Mouse (Mus musculus): ENCODE measurements around the gene St3gal3. TPM values are rescaled to one million over a fixed set of nuclear protein-coding genes. Genes with fewer than 3 reads are reported as not detected.

Gene St3gal3
- polyA plus RNA-seq (2014; fragmentation: Nextera tagmentation; extraction: Ambion mirVana): 4.8 and 5.6 TPM in 2 replicates

- under 1% methylated on average over 55 of the region's 84 CpGs for WGBS
- ATAC-seq (replicated peaks; ENCODE audit: insufficient number of reproducible peaks, low FRiP score, low TSS enrichment, low read depth): peak; percentile 99
Observed at GRCm38 (mm10) chr4:118134485-118135365, at the start of gene St3gal3. Gene St3gal3 (minus strand): TSS chr4:118134914.

GRCm38 (mm10) chr4:118180301-118181080 is 45.8 kb upstream of the St3gal3 start:
- Histone ChIP-seq H3K4me2 (ENCODE audit: low read depth, low read length) (peak overlapping the region; percentile 66), H3K9ac (replicated peaks; ENCODE audit: low read length) (peak overlapping the region; percentile 75), H3K9me3 (replicated peaks; ENCODE audit: control insufficient read depth, low read length) (no peaks in the 10 kb centered on the region), H3K36me3 (replicated peaks; ENCODE audit: control insufficient read depth, insufficient read depth, low read depth, low read length) (peaks cover 15% of the 10 kb centered on the region), H3K27ac (replicated peaks; ENCODE audit: low read depth, low read length) (peak overlapping the region; percentile 90), H3K4me3 (ENCODE audit: low read depth, low read length) (peak overlapping the region; percentile 76), H3K27me3 (ENCODE audit: control insufficient read depth, insufficient read depth, low read length) (no peaks in the 10 kb centered on the region), H3K4me1 (ENCODE audit: control insufficient read depth, insufficient read depth, low read length) (peaks cover 3% of the 10 kb centered on the region; the same call in 1 of the 2 replicates)
- 16% methylated on average over 17 of the region's 17 CpGs for WGBS
- no peak for ATAC-seq (replicated peaks; ENCODE audit: insufficient number of reproducible peaks, low FRiP score, low TSS enrichment, low read depth)
- no peak for DNase-seq (ENCODE audit: low spot score)

More at GRCm38 (mm10) chr4:118134485-118135365, at the start of gene St3gal3:
- Histone ChIP-seq H3K27ac (replicated peaks; ENCODE audit: low read depth, low read length) (peak within 1 kb of the TSS; percentile 59), H3K4me2 (ENCODE audit: low read depth, low read length) (peak within 1 kb of the TSS; percentile 78), H3K4me3 (ENCODE audit: low read depth, low read length) (peak within 1 kb of the TSS; percentile 97), H3K36me3 (replicated peaks; ENCODE audit: control insufficient read depth, insufficient read depth, low read depth, low read length) (no peaks in the 10 kb centered on the region; the same call in 1 of the 2 replicates), H3K9ac (replicated peaks; ENCODE audit: low read length) (peak within 1 kb of the TSS; percentile 87), H3K4me1 (ENCODE audit: control insufficient read depth, insufficient read depth, low read length) (no peaks in the 10 kb centered on the region), H3K27me3 (ENCODE audit: control insufficient read depth, insufficient read depth, low read length) (no peaks in the 10 kb centered on the region), H3K9me3 (replicated peaks; ENCODE audit: control insufficient read depth, low read length) (no peaks in the 10 kb centered on the region)
- DNase-seq (ENCODE audit: low spot score): peak; percentile 98

DNA sequence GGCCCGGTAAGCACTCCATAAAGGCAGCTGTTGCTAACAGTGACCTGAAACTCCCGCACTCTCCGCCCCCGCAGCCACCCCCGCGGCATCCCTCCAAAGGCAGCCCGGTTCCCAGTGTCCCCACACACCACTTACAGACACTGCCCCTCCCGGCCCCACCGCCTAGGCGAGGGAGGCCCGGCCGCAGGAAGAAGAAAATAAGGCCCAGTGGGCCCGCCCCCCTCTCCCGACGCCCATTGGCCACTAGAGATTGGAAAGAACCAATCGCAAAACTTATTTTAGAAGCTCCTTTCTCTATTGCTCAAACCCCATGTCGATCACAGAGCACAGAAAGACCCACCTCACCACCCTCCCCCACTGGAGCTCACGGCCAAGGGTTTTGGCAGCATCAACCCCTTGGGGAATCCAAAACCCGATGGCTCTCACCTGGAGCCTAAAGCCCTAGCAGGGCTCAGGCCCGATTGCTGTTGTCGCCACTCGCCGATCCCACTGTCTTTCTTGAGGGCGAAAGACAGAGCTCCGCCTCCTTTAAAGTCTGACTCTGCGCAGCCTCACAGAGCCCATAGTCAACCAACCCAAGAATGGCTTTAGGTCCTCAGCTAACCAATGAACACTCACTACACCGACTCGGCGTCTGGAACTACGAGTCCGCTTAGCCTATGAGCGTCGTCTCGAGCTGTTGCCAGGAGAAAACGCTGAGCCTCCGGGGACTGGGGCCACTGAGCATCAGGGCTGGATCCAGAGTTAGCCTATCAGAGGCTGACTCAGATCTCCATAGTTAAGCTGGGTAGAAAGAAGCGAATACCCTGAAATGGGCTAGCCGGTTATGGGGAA is 45.0 kb upstream of the St3gal3 start, which contains the start of gene Kdm4a:
Gene Kdm4a, minus strand, starts transcription at position 577 of the 834 bp plus-strand sequence.
- Histone ChIP-seq H3K4me3 (ENCODE audit: low read depth, low read length) (peak within 1 kb of the TSS; percentile 76), H3K27me3 (ENCODE audit: control insufficient read depth, insufficient read depth, low read length) (no peaks in the 10 kb centered on the region), H3K4me1 (ENCODE audit: control insufficient read depth, insufficient read depth, low read length) (peaks cover 3% of the 10 kb centered on the region; the same call in 1 of the 2 replicates), H3K4me2 (ENCODE audit: low read depth, low read length) (peak within 1 kb of the TSS; percentile 66), H3K27ac (replicated peaks; ENCODE audit: low read depth, low read length) (peak within 1 kb of the TSS; percentile 90), H3K9ac (replicated peaks; ENCODE audit: low read length) (peak within 1 kb of the TSS; percentile 75), H3K9me3 (replicated peaks; ENCODE audit: control insufficient read depth, low read length) (no peaks in the 10 kb centered on the region), H3K36me3 (replicated peaks; ENCODE audit: control insufficient read depth, insufficient read depth, low read depth, low read length) (peaks cover 23% of the 10 kb centered on the region)
- ATAC-seq (replicated peaks; ENCODE audit: insufficient number of reproducible peaks, low FRiP score, low TSS enrichment, low read depth): peak; percentile 99
- DNase-seq (ENCODE audit: low spot score): peak; percentile 99
- WGBS: under 1% methylated on average over 37 of the region's 38 CpGs

- 2% methylated on average over 12 of the region's 12 CpGs for WGBS
- H3K4me1 ChIP-seq (ENCODE audit: control insufficient read depth, insufficient read depth, low read length): peaks cover 3% of the 10 kb centered on the region; the same call in 1 of the 2 replicates
Observed at GRCm38 (mm10) chr4:118178952-118179466, 44.3 kb upstream of the St3gal3 start.

DNA sequence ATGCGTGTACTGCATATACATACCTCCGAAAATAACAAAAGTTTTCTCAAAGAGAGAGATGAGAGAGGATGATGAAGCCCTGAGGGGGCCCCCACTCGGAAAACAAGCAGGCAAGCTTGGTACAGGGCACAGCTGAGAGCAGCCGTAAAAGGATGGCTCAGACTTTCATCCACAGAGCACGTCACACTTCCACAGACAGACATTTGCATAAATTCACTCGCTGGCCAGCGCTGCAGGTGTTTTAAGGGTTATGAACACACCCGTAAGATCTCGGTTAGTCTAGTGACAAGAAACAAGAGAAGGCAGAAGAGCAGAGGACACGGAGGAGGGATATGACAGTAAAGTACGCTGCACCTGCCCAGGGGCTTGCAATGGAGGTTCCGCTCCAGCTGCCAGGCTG is 37.7 kb upstream of the St3gal3 start:
- Histone ChIP-seq H3K27ac (replicated peaks; ENCODE audit: low read depth, low read length) (no peak overlapping the region), H3K4me1 (ENCODE audit: control insufficient read depth, insufficient read depth, low read length) (no peaks in the 10 kb centered on the region), H3K4me2 (ENCODE audit: low read depth, low read length) (no peak overlapping the region), H3K27me3 (ENCODE audit: control insufficient read depth, insufficient read depth, low read length) (no peaks in the 10 kb centered on the region), H3K36me3 (replicated peaks; ENCODE audit: control insufficient read depth, insufficient read depth, low read depth, low read length) (peaks cover 42% of the 10 kb centered on the region), H3K4me3 (ENCODE audit: low read depth, low read length) (no peak overlapping the region), H3K9ac (replicated peaks; ENCODE audit: low read length) (no peak overlapping the region), H3K9me3 (replicated peaks; ENCODE audit: control insufficient read depth, low read length) (no peaks in the 10 kb centered on the region)
- WGBS: 93% methylated on average over 12 of the region's 12 CpGs
- DNase-seq (ENCODE audit: low spot score): no peak
- no peak for ATAC-seq (replicated peaks; ENCODE audit: insufficient number of reproducible peaks, low FRiP score, low TSS enrichment, low read depth)

More at GRCm38 (mm10) chr4:118178952-118179466, 44.3 kb upstream of the St3gal3 start:
- H3K9me3 ChIP-seq (replicated peaks; ENCODE audit: control insufficient read depth, low read length): no peaks in the 10 kb centered on the region
- H3K4me3 ChIP-seq (ENCODE audit: low read depth, low read length): peak overlapping the region; percentile 76
- peak overlapping the region; percentile 90; the same call in 1 of the 2 replicates for H3K27ac ChIP-seq (replicated peaks; ENCODE audit: low read depth, low read length)
- no peaks in the 10 kb centered on the region for H3K27me3 ChIP-seq (ENCODE audit: control insufficient read depth, insufficient read depth, low read length)
- no peak for ATAC-seq (replicated peaks; ENCODE audit: insufficient number of reproducible peaks, low FRiP score, low TSS enrichment, low read depth)
- DNase-seq (ENCODE audit: low spot score): no peak
- H3K4me2 ChIP-seq (ENCODE audit: low read depth, low read length): peak overlapping the region; percentile 40
- peaks cover 24% of the 10 kb centered on the region for H3K36me3 ChIP-seq (replicated peaks; ENCODE audit: control insufficient read depth, insufficient read depth, low read depth, low read length)
- H3K9ac ChIP-seq (replicated peaks; ENCODE audit: low read length): peak overlapping the region; percentile 75

DNA sequence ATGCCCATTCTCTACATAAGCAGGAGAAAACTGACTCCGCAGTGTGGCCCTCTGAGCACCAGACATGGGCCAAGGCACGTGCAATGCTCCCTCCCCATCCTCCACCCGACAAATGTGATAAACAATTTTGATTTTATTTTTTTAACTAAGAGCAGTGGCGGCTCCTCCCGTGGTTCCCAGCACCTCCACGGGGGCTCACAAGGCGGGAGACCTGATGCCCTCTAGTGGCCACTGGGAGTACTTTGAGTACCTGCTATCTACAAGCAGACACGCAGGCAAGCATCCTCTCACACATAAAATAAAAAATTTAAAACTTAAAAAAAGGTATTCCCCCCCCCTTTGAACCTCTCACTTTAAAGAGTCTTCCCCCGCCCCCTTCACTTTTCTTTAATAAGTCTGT is 36.3 kb upstream of the St3gal3 start:
- 82% methylated on average over 9 of the region's 9 CpGs for WGBS
- ATAC-seq (replicated peaks; ENCODE audit: insufficient number of reproducible peaks, low FRiP score, low TSS enrichment, low read depth): no peak
- peak; percentile 48 for DNase-seq (ENCODE audit: low spot score)

DNA sequence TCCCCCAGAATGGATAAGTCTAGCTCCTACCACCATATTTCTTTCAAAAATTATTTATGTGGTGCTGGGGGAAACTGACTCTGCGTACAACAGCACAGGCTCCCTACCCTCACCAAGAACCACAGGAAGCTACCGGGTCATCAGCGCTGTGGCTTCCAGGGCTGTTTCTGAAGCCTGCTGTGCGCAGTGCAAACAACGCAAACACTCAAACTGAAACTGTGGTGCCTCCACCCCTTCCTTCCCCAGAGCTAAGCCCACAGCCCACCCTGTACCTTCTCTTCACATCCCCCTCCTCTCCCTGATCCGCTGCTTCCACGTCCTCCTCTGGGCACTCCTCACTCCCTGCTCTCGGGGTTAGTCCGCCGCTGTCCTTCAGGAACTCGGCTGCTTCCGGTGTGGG is 27.4 kb upstream of the St3gal3 start:
- no peak overlapping the region for H3K9ac ChIP-seq (replicated peaks; ENCODE audit: low read length)
- no peaks in the 10 kb centered on the region for H3K9me3 ChIP-seq (replicated peaks; ENCODE audit: control insufficient read depth, low read length)
- no peaks in the 10 kb centered on the region for H3K4me1 ChIP-seq (ENCODE audit: control insufficient read depth, insufficient read depth, low read length)
- H3K36me3 ChIP-seq (replicated peaks; ENCODE audit: control insufficient read depth, insufficient read depth, low read depth, low read length): peaks cover 55% of the 10 kb centered on the region
- no peak overlapping the region for H3K4me3 ChIP-seq (ENCODE audit: low read depth, low read length)
- no peaks in the 10 kb centered on the region for H3K27me3 ChIP-seq (ENCODE audit: control insufficient read depth, insufficient read depth, low read length)
- 91% methylated on average over 12 of the region's 12 CpGs for WGBS
- no peak for ATAC-seq (replicated peaks; ENCODE audit: insufficient number of reproducible peaks, low FRiP score, low TSS enrichment, low read depth)
- DNase-seq (ENCODE audit: low spot score): no peak
- no peak overlapping the region for H3K27ac ChIP-seq (replicated peaks; ENCODE audit: low read depth, low read length)
- H3K4me2 ChIP-seq (ENCODE audit: low read depth, low read length): no peak overlapping the region

More for the DNA sequence above, 36.3 kb upstream of the St3gal3 start:
- Histone ChIP-seq H3K36me3 (replicated peaks; ENCODE audit: control insufficient read depth, insufficient read depth, low read depth, low read length) (peaks cover 36% of the 10 kb centered on the region), H3K27me3 (ENCODE audit: control insufficient read depth, insufficient read depth, low read length) (no peaks in the 10 kb centered on the region), H3K4me2 (ENCODE audit: low read depth, low read length) (no peak overlapping the region), H3K4me1 (ENCODE audit: control insufficient read depth, insufficient read depth, low read length) (no peaks in the 10 kb centered on the region), H3K9me3 (replicated peaks; ENCODE audit: control insufficient read depth, low read length) (no peaks in the 10 kb centered on the region), H3K27ac (replicated peaks; ENCODE audit: low read depth, low read length) (no peak overlapping the region), H3K4me3 (ENCODE audit: low read depth, low read length) (no peak overlapping the region), H3K9ac (replicated peaks; ENCODE audit: low read length) (no peak overlapping the region)

All from embryonic facial prominence, embryonic 11.5 days (tissue).